Mouse (Mus musculus) liver, adult 2 months (tissue): ENCODE results near the gene Evi5. TPM values are rescaled to one million over a fixed set of nuclear protein-coding genes. Genes with fewer than 3 reads are reported as not detected.

ENCODE experiments used
- DNase-seq: peaks from one replicate; pipeline ENCODE4 v3.0.0-alpha.2; 2011; ENCODE audit warnings: low read depth, low spot score; ENCODE audit errors: extremely low read depth
- H3K27ac ChIP-seq: fragments of 200-500 bp; replicated peaks from 2 replicates; pipeline ENCODE4 v1.5.1; 2012; ENCODE audit warnings: low read depth, mild to moderate bottlenecking, control low read depth, inconsistent platforms, low read length; ENCODE audit not compliant: insufficient read depth
- H3K27me3 ChIP-seq: fragments of 200-500 bp; 2 replicates; pipeline ENCODE4 v1.6.1; 2012; ENCODE audit warnings: mild to moderate bottlenecking, moderate library complexity, low read length, inconsistent platforms; ENCODE audit not compliant: control insufficient read depth, insufficient read depth
- H3K36me3 ChIP-seq: fragments of 200-500 bp; 2 replicates; pipeline ENCODE4 v1.6.1; 2012; ENCODE audit warnings: low read length, inconsistent platforms; ENCODE audit not compliant: control insufficient read depth, insufficient read depth
- H3K4me1 ChIP-seq: fragments of 200-500 bp; 2 replicates; pipeline ENCODE4 v1.6.1; 2011; ENCODE audit warnings: low read length; ENCODE audit not compliant: control insufficient read depth, insufficient read depth
- H3K4me3 ChIP-seq: fragments of 200-500 bp; 2 replicates; pipeline ENCODE4 v1.5.1; 2011; ENCODE audit warnings: low read depth, mild to moderate bottlenecking, control low read depth, low read length, moderate library complexity; ENCODE audit not compliant: insufficient read depth
- H3K79me2 ChIP-seq: fragments of 200-500 bp; 2 replicates; pipeline ENCODE4 v1.6.1; 2012; ENCODE audit warnings: inconsistent platforms, mild to moderate bottlenecking, low read length, moderate library complexity; ENCODE audit not compliant: control insufficient read depth, insufficient read depth
- H3K9ac ChIP-seq: fragments of 200-500 bp; 2 replicates; pipeline ENCODE4 v1.6.1; 2012; ENCODE audit warnings: low read depth, mild to moderate bottlenecking, control low read depth, inconsistent platforms, low read length
- CTCF ChIP-seq: fragments of 200-500 bp; IDR thresholded peaks from 2 replicates; pipeline ENCODE4 v1.5.1; 2011; ENCODE audit warnings: low read depth, low read length, control low read depth
- POLR2A ChIP-seq: fragments of 200-500 bp; IDR thresholded peaks from 2 replicates; pipeline ENCODE4 v1.6.1; 2011; ENCODE audit warnings: low read length, control low read depth; ENCODE audit not compliant: insufficient read depth; ENCODE audit errors: extremely low read depth
- WGBS: fragments of 180-500 bp; shearing (Covaris S2); methylation state at CpG from one replicate; pipeline ENCODE4 v1.1.7; 2018; 5-methylcytosine and 5-hydroxymethylcytosine counted together
- polyA plus RNA-seq: library from polyadenylated mRNA; depleted of rRNA; stranded (reverse); fragments of >200 nt; gene quantifications from 2 replicates; pipeline ENCODE4 v1.2.3, GENCODE M21; 2012
- total RNA-seq: library from RNA; depleted of rRNA; stranded (reverse); fragments of >200 nt; gene quantifications from 2 replicates; pipeline ENCODE4 v1.2.3, GENCODE M21; 2014

The Evi5 gene
- total and polyA plus RNA-seq, 2 experiments: 29.0 to 118 TPM

DNA sequence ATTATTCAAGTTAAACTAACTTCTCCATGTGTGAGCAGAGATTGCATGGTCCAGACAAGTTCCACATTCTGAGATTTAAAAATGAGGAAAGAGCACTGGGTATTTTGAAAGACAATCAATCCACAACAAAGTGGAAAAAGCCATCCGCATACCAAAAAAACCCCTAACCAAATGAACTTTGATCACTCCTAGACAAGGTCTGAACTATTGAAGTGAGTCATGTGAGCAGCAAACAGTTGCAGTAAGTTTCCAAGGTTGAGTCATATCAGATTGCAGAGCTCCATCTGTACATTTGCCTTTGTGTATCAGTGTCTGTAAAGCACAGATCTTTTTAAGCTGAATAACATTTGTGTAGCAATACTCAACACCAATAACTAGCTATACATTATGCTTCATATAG, 120.2 kb downstream of the Evi5 start:
- H3K27ac ChIP-seq: no peak overlapping the region
- H3K36me3 ChIP-seq: peaks cover 49% of the 10 kb centered on the region
- no peaks in the 10 kb centered on the region for H3K27me3 ChIP-seq
- WGBS: 45% methylated on average over 1 of the region's 1 CpGs
- no peak for TF ChIP-seq CTCF
- no peak for TF ChIP-seq POLR2A
- H3K4me3 ChIP-seq: no peak overlapping the region
- peak; percentile 33 for DNase-seq
- H3K9ac ChIP-seq: no peak overlapping the region
- no peaks in the 10 kb centered on the region for H3K4me1 ChIP-seq
- no peaks in the 10 kb centered on the region for H3K79me2 ChIP-seq

GRCm38 (mm10) chr5:107753656-107754055, 121.3 kb downstream of the Evi5 start:
- no peak overlapping the region for H3K9ac ChIP-seq
- no peaks in the 10 kb centered on the region for H3K4me1 ChIP-seq
- no peak overlapping the region for H3K4me3 ChIP-seq
- no peak for TF ChIP-seq POLR2A
- TF ChIP-seq CTCF: no peak
- peaks cover 45% of the 10 kb centered on the region for H3K36me3 ChIP-seq
- H3K79me2 ChIP-seq: no peaks in the 10 kb centered on the region
- DNase-seq: no peak
- no peaks in the 10 kb centered on the region for H3K27me3 ChIP-seq
- no peak overlapping the region for H3K27ac ChIP-seq
- WGBS: 98% methylated on average over 7 of the region's 7 CpGs

DNA sequence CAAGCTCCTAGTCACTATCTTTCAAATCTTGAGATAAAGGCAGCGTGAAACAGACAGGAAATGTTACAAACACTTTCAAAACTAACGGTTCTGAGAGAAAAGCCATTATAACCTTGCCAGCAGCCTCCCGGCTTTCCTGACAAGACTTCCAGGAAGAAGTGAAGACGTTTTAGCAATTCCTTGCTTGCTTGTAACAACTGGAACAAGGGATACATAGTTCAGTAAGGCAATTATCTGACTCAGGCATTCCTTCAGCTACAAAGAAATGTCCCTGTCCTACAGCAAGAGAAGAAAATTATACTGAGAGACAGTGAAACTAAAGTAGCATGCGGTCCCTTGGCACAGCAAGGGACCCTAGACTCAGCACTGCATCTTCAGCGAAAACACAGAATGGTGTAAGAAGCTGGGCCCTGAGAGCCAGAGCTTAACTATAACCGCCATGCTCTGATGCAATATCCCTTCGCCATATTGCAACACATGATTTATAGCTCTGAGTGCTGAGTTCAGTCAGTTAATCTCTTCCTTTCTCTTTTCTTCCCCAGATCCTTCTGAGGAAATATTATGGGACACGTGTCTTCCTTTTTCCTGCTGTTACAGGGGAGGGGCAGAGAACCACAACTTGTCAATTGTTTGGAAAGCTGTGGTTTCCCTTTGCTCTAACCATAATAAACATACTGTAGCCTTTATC, 125.5 kb downstream of the Evi5 start:
- no peak for DNase-seq
- H3K27me3 ChIP-seq: no peaks in the 10 kb centered on the region
- peaks cover 43% of the 10 kb centered on the region for H3K36me3 ChIP-seq
- no peaks in the 10 kb centered on the region for H3K4me1 ChIP-seq
- H3K27ac ChIP-seq: no peak overlapping the region
- H3K4me3 ChIP-seq: no peak overlapping the region
- no peak overlapping the region for H3K9ac ChIP-seq
- H3K79me2 ChIP-seq: no peaks in the 10 kb centered on the region
- 73% methylated on average over 9 of the region's 9 CpGs for WGBS
- no peak for TF ChIP-seq CTCF
- TF ChIP-seq POLR2A: no peak

DNA sequence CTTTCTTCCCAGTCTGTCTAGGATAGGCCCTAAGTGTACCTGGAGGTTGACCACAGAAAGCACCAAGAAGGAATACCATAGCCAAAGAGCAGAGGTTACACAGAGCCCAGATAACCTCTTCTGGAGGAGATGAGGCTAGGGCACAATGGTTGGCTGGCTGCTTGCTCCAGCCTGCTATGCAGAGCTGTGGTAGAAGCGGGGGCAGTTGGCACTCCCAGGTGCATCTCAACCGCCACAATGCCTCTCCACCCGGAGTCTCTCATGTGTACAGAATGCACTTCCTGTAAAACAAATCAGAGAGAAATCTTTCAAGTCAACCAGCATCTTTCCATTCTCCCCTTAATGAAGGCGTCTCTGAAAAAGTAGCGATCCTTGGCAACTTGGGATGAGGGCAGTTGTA, 135.9 kb downstream of the Evi5 start:
- WGBS: 94% methylated on average over 5 of the region's 5 CpGs
- H3K27me3 ChIP-seq: no peaks in the 10 kb centered on the region
- H3K27ac ChIP-seq: no peak overlapping the region
- H3K79me2 ChIP-seq: no peaks in the 10 kb centered on the region
- H3K9ac ChIP-seq: no peak overlapping the region
- peaks cover 5% of the 10 kb centered on the region for H3K36me3 ChIP-seq
- H3K4me1 ChIP-seq: no peaks in the 10 kb centered on the region
- no peak for DNase-seq
- no peak overlapping the region for H3K4me3 ChIP-seq
- TF ChIP-seq CTCF (no peak), POLR2A (no peak)

- Histone ChIP-seq H3K4me3 (no peak overlapping the region), H3K36me3 (peaks cover 4% of the 10 kb centered on the region), H3K4me1 (no peaks in the 10 kb centered on the region), H3K9ac (no peak overlapping the region), H3K27me3 (no peaks in the 10 kb centered on the region), H3K27ac (no peak overlapping the region), H3K79me2 (no peaks in the 10 kb centered on the region)
- no peak for DNase-seq
- TF ChIP-seq CTCF: no peak
- no peak for TF ChIP-seq POLR2A
- 82% methylated on average over 3 of the region's 3 CpGs for WGBS
These were observed 136.6 kb downstream of the Evi5 start for GRCm38 (mm10) chr5:107738296-107738695.

- Histone ChIP-seq H3K4me3 (no peak overlapping the region), H3K9ac (no peak overlapping the region), H3K36me3 (no peaks in the 10 kb centered on the region), H3K27me3 (no peaks in the 10 kb centered on the region), H3K79me2 (no peaks in the 10 kb centered on the region), H3K27ac (no peak overlapping the region), H3K4me1 (no peaks in the 10 kb centered on the region)
- no peak for TF ChIP-seq CTCF
- TF ChIP-seq POLR2A: no peak
- DNase-seq: no peak
- WGBS: 83% methylated on average over 5 of the region's 5 CpGs
These were observed 138.7 kb downstream of the Evi5 start for GRCm38 (mm10) chr5:107736171-107736570.
